Mouse (Mus musculus) thymus, postnatal 4 days (tissue): ENCODE measurements at regions not wholly inside any gene's neighbourhood (a gene's known extent, or its start where the extent isn't known, plus 50 kb on each side); places are given as distances from the start of the nearest gene placed in this dataset.

ENCODE experiments used
- DNase-seq: peaks from one replicate; pipeline ENCODE4 v3.0.0; 2021

DNA sequence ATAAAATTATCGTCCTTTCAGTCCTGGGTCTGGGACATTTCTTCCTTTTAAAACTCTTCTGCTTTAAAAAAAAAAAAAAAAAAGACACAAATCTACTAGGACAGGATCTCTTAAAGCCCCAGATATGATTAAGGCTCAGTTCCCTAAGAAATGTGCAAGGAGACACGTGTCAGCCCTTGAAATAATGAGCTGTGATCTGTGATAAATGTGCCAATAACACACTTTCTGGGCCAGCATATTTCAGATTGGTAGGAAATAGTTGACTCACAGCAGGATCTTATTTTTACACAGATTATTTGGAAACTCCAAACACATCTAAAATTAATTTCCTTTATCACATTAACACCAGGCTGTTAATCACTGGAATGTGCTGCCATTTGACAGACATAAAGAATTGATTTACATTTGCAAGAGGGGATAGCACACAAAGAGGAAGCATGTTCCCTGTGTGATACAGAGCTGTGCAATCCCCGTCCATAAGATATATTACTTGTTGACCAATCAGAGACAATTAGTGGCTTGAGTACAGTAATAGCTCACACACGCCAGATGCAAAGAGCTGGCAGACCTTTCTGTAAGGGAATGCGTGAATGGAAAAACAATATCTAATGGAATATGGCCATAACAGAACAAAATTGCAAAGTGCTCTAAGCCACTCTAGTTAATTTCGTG lies 263.7 kb downstream of the Pax3 start:
- DNase-seq, result no peak

DNA sequence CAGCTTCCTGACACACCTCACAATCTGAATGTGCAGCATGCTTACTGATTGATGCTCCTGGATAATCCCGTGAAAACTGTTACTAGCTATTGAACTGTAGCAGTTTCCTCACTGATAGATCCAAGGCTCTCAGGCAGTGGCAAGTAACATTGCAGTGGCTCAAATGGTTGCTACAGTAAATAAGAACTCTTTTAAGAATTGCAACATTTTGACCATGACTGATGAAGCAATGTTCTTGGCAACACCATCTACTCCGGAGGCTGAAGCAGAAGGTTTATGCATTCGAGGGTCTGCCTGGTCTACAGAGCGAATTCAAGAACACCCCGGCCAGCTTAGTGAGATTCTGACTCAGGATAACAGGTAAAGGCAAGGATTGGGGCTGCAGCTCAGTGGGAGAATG lies 264.7 kb downstream of the Pax3 start:
- no peak for DNase-seq

DNA sequence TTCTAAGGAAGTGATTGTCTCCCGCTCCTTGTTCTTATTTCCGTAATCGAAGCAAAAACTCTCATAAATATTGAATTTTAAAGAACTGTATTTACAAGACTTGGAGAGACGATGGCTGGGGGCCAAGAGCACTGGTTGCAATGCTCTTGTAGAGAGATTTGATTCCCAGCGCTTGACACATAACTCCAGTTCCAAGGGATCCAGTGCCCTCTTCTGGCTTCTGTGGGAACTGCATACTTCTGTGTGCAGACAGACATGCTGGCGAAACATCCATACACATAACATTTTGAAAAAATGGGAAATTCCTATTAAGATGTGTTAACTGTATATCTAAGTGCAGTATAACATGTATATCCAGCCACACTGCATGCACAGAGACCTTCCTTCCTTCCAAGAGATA lies 266.3 kb downstream of the Pax3 start:
- DNase-seq, result no peak

DNA sequence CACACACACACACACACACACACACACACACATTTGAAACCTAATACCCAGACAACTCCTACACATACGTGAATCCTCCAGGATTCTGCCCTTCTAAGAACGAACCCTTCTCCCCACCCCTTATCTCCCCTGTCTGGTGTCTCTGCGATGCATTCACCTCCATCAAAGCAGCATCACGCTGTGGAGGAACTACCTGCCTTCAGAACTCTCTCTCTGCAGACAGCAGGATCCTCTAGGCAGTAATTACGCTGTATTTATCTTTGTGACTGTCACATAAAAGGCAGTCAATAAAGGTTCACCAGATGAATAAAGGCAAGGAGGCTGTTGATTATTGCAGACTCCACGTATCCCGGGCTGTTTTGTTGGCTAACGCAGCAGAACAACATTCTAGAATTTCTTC lies 267.4 kb downstream of the Pax3 start:
- DNase-seq, result no peak

DNA sequence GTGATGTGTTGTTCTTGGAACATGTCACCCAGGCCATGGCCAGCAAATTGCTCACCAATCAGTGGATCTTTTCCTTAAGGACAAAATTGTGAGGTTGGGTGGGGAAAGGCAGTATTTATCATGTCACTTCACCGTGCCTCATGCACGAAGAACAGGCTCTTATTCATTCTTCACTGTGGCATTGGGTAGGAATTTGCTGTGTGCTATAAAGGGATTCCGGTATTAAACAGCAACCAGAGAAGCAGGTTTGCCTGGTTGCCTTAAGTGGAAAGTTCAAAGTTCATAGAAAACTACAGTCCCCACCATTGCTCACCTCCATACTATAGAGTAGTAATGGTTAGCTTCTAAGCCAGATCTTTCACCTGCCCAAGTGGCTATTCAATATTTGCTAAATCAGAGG lies 270.8 kb downstream of the Pax3 start:
- no peak for DNase-seq

DNA sequence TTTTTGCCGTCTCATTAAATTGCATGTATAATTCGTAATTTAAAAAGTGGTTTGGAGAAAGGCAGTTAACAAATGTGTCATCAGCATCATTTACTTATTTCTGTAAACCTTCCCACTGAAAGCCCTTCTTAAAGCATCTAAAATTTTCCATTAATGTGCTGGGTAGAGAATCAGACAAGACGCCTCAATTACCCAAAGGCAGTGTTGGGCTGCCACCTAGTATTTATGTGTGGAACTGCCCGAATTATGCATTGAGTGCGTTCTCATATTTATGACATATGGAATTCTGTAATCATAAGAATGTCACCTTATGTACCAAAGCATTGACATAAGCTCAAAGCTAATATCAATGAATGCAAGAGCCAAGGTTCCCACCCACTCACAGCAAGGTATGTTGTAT lies 300.7 kb downstream of the Pax3 start:
- DNase-seq, result no peak

DNA sequence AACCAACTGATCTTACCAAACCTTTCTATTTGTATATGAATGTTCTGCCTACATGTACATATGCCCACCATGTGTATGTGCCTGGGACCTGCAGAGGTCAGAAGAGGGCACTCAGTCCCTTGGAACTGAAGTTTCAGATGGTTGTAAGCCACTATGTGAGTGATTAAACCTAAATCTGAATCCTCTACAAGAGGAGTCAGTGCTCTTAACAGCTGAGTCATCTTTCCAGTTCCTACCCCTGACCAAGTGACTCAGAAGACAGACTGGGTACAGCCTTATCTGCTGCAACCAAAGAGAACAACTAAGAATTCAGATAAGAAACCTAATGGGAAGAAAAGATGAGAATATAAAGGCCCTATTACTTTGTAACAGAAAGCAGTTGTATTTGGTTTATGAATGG lies 317.9 kb downstream of the Pax3 start:
- no peak for DNase-seq

DNA sequence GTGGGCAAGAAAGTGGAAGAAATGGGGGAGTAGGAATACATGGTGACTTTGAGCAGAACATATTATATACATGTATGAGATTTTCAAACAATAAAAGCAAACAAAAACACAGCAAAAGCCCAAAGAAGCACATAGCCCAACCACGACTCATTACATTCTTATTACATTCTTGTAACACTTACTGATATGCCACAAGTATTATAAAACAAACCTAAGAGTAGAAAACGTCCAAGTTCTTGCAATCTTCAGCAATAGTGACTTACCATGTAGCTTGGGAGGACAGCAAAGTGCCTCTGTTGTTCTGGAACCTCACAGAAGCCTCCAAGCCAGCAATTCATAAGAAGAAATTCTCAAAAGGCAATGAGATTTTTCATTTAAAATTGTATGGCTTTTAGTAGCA lies 326.8 kb downstream of the Pax3 start:
- no peak for DNase-seq

DNA sequence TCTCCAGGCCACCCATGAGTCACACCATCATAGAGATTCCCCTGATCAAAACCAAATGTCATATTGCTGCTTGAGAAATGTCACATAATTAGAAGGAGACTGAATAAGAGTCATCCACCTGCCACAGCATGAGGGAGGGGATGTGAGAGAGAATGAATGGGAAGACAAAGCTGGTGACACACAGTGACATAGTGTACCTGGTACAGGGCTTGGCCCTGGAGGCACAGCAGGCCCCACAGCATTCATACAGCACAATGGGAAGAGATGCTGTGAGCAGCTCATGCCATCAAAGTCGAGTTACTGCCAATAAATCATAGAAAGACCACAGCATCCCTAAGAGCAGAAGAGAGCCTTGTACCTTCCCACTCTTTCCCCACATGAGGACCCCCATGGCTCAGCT lies 327.8 kb downstream of the Pax3 start:
- DNase-seq, result no peak

DNA sequence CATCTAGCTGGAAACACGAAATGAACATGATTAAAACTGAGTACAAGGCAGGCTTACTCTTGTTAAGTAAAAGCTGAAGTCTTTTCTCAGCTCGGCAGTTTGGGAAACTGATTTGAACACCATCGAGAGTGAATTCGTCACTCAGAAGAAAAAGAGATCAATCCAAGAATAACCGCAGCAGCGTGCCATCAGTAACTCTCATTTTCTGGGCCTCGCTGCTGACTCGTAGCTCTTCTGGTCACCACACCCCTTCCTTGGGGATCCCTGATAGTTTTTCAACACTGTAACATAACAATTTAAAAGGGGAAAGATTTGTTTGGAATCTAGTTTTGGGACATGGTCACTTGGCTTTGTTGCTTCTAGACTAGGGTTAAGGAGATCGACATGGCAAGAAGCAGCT lies 337.0 kb downstream of the Pax3 start:
- DNase-seq, result no peak

DNA sequence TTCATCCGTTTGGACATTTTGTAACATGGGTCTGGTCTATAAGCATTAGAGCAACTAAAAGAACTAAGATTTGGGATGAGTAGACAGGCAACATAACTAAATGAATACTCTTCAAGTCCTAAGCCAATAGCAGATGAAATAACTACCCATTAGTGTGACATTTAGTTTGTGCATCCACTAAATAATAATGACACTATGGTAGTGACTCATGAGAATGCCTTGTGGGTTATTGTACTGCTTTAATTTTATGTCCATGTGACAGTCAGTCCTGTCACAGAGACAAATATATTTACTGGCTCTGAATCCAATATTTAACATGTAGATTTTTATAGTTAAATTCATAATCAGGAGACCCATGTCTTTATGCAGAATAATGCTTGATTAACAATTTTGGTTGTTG lies 339.5 kb upstream of the Epha4 start:
- no peak for DNase-seq

DNA sequence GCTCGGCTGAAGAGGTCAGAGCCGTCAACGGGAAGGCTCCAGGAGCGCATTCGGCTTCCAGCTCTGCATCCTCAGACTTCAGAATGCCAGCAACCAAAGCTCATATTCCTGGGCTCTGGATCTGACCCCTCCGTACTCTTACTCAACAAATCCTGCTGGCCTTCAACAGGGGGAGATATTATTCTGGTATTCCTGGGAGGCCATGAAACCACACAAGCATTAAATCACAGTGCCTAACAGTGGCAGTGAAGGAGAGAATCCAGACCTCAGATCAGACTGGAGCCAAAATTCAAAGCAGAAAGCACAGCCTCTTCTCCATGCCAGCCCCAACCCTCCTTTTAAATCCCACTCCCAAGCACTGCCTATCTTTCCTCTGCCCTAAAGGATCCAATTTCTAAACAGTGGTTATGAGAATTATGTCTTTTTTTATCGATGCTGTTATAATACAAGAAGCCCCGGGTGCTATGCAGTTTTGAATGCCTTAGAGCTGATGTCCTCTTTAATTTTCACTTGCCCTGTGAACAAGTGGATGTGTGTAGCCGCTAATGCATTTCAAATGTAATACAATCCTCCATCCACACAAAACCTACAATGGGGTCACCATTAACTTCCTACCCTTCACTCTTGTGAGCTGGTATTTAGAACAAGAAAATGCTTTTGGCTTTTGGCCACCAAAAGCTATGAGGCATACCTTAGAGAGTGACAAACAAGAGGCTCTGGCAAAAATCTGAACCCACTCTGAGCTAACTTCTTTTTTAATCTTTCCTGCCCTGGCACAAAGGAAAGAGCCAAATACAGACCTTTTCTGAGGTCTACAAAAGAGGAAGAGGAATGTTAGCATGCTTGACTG lies 333.1 kb upstream of the Epha4 start:
- no peak for DNase-seq

DNA sequence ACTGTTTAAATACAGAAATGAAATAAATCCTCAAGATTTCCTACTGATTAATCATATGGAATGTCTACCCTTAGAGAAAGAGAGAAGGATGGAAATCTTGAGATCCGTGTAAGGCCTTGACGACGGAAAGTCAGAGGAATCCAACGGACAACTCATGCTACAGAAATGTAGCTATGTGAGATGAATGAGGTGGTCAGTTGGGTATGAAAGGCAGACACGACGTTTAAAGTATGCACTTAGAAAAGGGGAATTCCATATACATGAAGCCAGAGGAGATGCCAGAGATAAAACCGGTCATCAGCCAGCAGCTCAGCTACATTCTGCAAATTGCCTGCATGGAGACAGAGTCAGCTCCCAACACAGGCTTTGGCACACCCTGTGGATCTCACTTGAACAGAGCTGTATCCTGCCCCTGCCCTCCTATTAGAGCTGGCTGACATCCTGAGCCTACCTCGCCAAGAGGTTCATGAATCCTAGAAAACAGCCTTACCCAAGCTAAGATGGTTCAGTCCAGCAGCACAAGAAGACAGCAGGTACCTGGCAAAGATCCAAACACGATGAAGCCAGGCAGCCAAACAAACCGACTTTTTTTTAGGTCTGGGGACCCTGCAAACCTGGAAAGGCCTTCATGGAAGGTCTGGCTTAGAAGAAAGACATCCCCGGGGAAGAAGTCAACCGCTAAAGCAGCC lies 331.3 kb upstream of the Epha4 start:
- DNase-seq, result no peak

DNA sequence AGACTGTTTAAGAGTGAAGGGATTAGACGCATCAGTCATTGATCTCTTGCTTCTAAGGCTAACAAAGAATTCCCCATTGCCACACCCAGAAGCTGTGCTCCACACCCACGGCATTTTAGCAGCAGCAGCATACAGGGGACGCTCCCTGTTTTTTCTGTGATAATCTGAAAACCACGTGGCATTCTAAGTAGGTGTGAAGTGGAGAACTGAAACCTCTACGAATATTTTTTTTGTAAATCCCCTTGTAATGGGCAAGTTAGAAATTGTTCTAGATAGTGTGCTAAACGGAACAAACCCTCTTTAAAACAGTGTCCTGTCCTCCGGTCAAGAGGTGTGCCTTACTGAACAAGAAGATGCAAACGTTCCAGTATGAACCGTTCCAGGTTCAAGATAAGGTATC lies 325.8 kb upstream of the Epha4 start:
- no peak for DNase-seq

DNA sequence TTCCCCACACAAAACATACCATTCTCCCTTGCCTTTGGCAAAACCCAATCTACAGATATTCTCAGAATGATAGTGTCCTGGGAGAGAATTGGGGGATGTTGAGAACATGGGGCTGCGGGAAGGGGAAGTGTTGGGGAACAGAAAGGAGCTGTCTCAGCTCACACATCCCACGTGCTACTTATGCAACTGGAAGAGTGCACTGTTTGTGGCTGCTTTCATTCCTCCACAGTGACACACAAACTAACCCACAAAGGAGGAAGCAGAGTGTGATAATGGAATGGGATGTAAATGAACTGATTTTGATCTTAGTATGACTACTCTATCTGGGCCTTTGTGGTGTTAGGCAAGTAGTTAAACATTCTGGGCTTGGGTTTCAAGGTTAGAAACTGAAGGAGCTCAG lies 317.3 kb upstream of the Epha4 start:
- no peak for DNase-seq

DNA sequence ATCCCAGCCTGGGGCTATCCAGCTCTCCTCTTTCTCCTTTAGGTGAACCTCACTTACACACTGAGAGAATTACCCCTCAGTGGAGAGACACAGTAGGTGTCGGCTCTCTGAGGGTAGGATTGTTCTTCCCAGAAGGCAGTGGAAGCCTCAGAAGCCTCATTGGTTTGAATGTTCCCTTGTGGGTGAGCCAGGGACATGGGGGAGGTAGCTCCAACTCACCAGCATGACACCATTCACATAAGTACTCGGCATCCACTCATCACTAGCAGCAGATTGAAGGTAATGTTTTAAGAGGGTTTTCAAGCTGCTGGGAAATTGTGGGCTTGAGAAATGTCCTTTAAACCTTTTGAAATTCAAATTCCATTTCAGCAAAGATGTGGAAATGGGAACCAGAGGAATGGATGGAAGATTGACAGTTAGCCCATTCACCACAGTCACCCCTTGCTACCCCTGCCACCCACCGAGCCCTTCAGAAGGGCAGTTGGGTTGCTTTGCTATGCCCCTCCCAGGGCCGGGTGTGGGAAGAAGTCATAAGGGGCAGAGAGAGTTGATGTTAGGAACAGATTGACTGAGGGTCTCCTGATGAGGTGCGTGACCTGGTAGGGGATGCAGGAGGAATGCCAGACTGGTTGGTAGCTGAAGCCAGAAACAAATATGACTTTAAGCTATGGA lies 310.0 kb upstream of the Epha4 start:
- no peak for DNase-seq

DNA sequence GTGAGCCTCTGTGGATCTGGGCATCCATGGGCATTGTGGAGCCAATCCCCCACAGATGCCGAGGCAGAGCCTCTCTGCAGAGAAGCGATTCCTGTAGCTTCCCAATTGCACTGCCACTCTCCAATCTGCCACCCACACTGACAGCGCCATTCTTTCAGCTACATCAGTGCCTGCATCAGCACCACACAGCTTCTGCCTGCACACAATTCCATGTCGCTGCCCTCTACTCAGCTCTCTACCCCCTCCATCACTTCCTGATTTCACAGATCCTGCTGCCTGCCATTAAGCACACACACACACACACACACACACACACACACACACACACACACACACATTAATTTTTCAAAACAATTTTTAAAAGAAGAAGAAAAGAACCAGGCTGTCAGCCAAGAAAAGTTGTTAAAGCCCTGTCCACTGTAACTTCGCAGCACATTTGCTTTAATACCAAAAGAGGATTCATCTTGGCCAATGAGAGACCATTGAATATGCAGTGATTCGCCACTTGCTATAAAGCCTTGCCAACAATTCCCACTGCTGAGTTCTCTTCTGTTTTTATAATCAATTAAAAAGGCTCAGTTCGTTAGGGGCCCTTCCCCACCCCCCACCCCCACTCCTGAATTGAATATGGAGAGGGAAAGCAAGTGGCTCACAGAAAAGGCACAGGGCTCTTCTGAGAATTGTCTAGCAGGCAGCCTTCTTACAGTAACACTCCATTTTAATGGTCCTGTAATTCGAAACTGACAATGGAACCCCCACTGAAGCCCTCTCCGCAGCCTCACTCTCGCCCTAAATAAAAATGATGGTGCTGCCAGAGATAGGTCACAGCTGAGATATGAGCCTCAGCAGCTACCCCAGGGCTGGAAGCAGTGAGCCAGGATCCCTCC lies 309.2 kb upstream of the Epha4 start:
- DNase-seq, result no peak

DNA sequence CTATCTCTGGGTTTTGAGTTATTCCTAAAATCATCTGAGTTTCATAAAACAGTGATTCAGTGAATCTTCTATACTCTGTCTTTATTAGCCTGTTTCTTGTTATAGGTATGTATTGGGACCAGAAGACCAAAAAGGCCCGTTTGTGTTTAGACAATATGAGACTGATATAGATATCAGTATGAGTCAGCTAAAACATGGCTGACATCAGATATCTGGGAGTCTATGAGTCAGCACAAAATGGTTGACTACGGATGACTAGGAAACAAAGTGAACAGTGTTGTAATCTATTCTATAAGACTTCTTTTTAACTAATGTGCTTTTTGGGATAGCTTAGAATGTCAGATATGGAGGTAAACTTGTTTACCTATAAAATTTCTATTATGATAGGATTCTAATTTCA lies 305.2 kb upstream of the Epha4 start:
- no peak for DNase-seq

DNA sequence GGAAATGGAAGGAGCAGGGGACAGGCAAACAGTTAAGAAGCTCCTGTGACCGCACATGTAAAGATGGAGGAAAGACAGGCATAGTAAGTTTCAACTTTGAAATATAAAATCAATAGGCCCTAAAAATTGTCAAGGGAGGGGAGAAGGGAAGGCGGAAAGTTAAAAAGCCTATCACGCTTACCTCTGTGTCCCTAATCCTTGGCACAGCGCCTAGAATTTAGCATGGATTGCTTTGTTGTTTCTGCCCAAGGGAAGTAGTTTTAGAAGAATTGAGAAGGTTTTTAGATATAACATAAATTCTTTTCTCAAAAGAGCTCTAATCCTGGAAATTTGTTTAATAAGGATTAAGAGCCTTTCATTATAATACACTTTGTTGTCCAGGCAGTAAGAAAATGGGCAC lies 300.6 kb upstream of the Epha4 start:
- DNase-seq, result no peak

DNA sequence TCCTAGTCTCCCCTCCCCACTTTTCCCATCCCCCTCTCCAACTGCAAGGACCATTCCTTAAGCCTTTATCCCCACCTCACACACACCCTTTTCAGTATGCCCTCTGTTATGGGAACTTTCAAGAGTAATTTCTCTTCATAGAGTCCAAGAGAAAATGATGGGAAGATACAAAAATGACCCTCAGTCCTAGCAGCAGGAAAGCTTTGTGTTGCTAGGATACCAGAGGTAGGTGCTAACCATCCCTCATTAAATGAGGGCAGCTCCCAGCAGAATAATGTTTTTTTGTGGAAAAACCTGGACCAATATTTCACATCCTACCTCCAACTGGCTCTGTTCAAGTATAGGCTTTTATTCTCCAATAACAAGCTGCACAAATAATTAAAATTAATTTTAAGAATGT lies 296.7 kb upstream of the Epha4 start:
- no peak for DNase-seq

DNA sequence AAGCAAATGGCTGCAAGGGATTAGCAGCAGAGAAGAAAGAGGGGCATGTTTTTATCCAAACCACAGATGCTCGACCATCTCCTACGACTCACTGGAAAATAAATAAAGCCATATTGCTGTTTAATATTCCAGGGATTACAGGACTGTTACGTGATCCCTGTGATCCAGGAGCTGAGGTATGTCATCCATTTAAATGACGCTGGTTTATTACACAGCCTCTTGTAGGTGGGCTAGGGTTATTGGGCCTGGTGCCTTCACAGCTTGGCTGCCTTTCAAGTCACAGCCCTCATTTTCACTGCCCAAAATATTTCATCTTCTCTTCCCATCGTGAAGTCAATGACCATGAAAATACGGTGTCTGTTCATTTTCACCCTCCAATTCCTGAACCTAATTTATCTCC lies 276.1 kb upstream of the Epha4 start:
- DNase-seq, result no peak

DNA sequence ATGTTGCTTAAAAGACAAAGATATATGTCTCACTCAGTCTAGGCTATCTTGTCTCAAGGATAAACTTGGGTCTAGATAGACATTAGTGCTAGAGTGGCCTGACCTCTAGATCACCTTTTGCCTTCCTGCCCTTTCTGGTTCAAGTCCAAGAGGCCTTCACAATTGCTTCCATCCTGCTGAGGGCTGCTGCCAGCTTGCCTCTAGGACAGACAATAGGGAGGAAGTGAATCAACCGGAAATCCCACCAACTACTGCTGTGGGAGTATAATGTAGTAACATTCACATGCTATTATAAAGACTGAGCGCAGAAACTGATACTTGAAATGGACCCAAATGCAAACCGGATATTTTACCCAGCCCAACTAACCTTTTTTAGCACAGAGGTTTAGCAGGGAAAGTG lies 239.4 kb upstream of the Epha4 start:
- no peak for DNase-seq
